Mouse (Mus musculus): Measurements from ENCODE around the gene Pts. TPM values are rescaled to one million over a fixed set of nuclear protein-coding genes. Genes with fewer than 3 reads are reported as not detected.
A peak's percentile ranks its signal among the peaks of the same experiment; 100 is the strongest.

Pts gene
- polyA plus RNA-seq, 1 experiment from 2014 or later, result 70.1 TPM

- Histone ChIP-seq H3K27me3 (replicated peaks; ENCODE audit: control insufficient read depth, insufficient read depth, low read length) (no peaks in the 10 kb centered on the region), H3K9ac (ENCODE audit: low read depth, low read length) (no peak within 1 kb of the TSS), H3K4me1 (replicated peaks; ENCODE audit: control insufficient read depth, insufficient read depth, low read length) (no peaks in the 10 kb centered on the region), H3K27ac (ENCODE audit: low read depth, low read length) (no peak within 1 kb of the TSS), H3K4me3 (ENCODE audit: low read depth, low read length) (no peak within 1 kb of the TSS), H3K4me2 (peak within 1 kb of the TSS; percentile 33; the same call in 1 of the 2 replicates), H3K36me3 (ENCODE audit: control insufficient read depth, insufficient read depth, low read length) (no peaks in the 10 kb centered on the region), H3K9me3 (ENCODE audit: control insufficient read depth, low read length) (no peaks in the 10 kb centered on the region)
- WGBS, result 55% methylated on average over 2 of the region's 2 CpGs
- ATAC-seq (replicated peaks; ENCODE audit: low FRiP score) (no peak), DNase-seq (ENCODE audit: low spot score) (no peak)
Measured at GRCm38 (mm10) chr9:50555094-50555446, 26.5 kb upstream of the Pts start, which contains the start of gene Bco2. Bco2 (minus strand) TSS chr9:50555181.

- Histone ChIP-seq H3K27me3 (replicated peaks; ENCODE audit: control insufficient read depth, insufficient read depth, low read length) (no peaks in the 10 kb centered on the region), H3K4me1 (replicated peaks; ENCODE audit: control insufficient read depth, insufficient read depth, low read length) (no peaks in the 10 kb centered on the region), H3K4me3 (ENCODE audit: low read depth, low read length) (no peak within 1 kb of the TSS), H3K4me2 (peak within 1 kb of the TSS; percentile 33; the same call in 1 of the 2 replicates), H3K36me3 (ENCODE audit: control insufficient read depth, insufficient read depth, low read length) (no peaks in the 10 kb centered on the region), H3K27ac (ENCODE audit: low read depth, low read length) (no peak within 1 kb of the TSS), H3K9me3 (ENCODE audit: control insufficient read depth, low read length) (no peaks in the 10 kb centered on the region), H3K9ac (ENCODE audit: low read depth, low read length) (no peak within 1 kb of the TSS)
- DNase-seq (ENCODE audit: low spot score) (no peak), ATAC-seq (replicated peaks; ENCODE audit: low FRiP score) (no peak)
- 32% methylated on average over 12 of the region's 12 CpGs for WGBS
Measured at GRCm38 (mm10) chr9:50554241-50555093, 25.9 kb upstream of the Pts start, which contains the start of gene Il18. Il18 (plus strand) TSS chr9:50554827.

- DNase-seq (ENCODE audit: low spot score) (no peak), ATAC-seq (replicated peaks; ENCODE audit: low FRiP score) (no peak)
- H3K9ac ChIP-seq (ENCODE audit: low read depth, low read length), result no peak overlapping the region
- H3K4me2 ChIP-seq, result no peak overlapping the region
- H3K27ac ChIP-seq (ENCODE audit: low read depth, low read length), result no peak overlapping the region
- H3K36me3 ChIP-seq (ENCODE audit: control insufficient read depth, insufficient read depth, low read length), result no peaks in the 10 kb centered on the region
- WGBS, result 50% methylated on average over 2 of the region's 2 CpGs
- H3K27me3 ChIP-seq (replicated peaks; ENCODE audit: control insufficient read depth, insufficient read depth, low read length), result no peaks in the 10 kb centered on the region
- H3K4me3 ChIP-seq (ENCODE audit: low read depth, low read length), result no peak overlapping the region
- H3K4me1 ChIP-seq (replicated peaks; ENCODE audit: control insufficient read depth, insufficient read depth, low read length), result no peaks in the 10 kb centered on the region
- no peaks in the 10 kb centered on the region for H3K9me3 ChIP-seq (ENCODE audit: control insufficient read depth, low read length)
Measured at GRCm38 (mm10) chr9:50553547-50553946, 25.0 kb upstream of the Pts start.

- Histone ChIP-seq H3K9me3 (ENCODE audit: control insufficient read depth, low read length) (no peaks in the 10 kb centered on the region), H3K9ac (ENCODE audit: low read depth, low read length) (no peak overlapping the region), H3K27me3 (replicated peaks; ENCODE audit: control insufficient read depth, insufficient read depth, low read length) (no peaks in the 10 kb centered on the region), H3K36me3 (ENCODE audit: control insufficient read depth, insufficient read depth, low read length) (no peaks in the 10 kb centered on the region), H3K4me3 (ENCODE audit: low read depth, low read length) (no peak overlapping the region), H3K4me1 (replicated peaks; ENCODE audit: control insufficient read depth, insufficient read depth, low read length) (no peaks in the 10 kb centered on the region), H3K27ac (ENCODE audit: low read depth, low read length) (no peak overlapping the region), H3K4me2 (no peak overlapping the region)
- no peak for DNase-seq (ENCODE audit: low spot score)
- WGBS, result 50% methylated on average over 5 of the region's 5 CpGs
- ATAC-seq (replicated peaks; ENCODE audit: low FRiP score), result no peak
Measured at GRCm38 (mm10) chr9:50552206-50552605, 23.7 kb upstream of the Pts start.

- Histone ChIP-seq H3K27ac (ENCODE audit: low read depth, low read length) (no peak overlapping the region), H3K36me3 (ENCODE audit: control insufficient read depth, insufficient read depth, low read length) (no peaks in the 10 kb centered on the region), H3K9ac (ENCODE audit: low read depth, low read length) (no peak overlapping the region), H3K4me2 (no peak overlapping the region), H3K4me1 (replicated peaks; ENCODE audit: control insufficient read depth, insufficient read depth, low read length) (no peaks in the 10 kb centered on the region), H3K9me3 (ENCODE audit: control insufficient read depth, low read length) (no peaks in the 10 kb centered on the region), H3K27me3 (replicated peaks; ENCODE audit: control insufficient read depth, insufficient read depth, low read length) (no peaks in the 10 kb centered on the region), H3K4me3 (ENCODE audit: low read depth, low read length) (no peak overlapping the region)
- DNase-seq (ENCODE audit: low spot score) (no peak), ATAC-seq (replicated peaks; ENCODE audit: low FRiP score) (no peak)
- 80% methylated on average over 4 of the region's 4 CpGs for WGBS
Measured at GRCm38 (mm10) chr9:50548936-50549335, 20.4 kb upstream of the Pts start.

GRCm38 (mm10) chr9:50547859-50548478 is 19.4 kb upstream of the Pts start:
- Histone ChIP-seq H3K27ac (ENCODE audit: low read depth, low read length) (no peak overlapping the region), H3K36me3 (ENCODE audit: control insufficient read depth, insufficient read depth, low read length) (no peaks in the 10 kb centered on the region), H3K27me3 (replicated peaks; ENCODE audit: control insufficient read depth, insufficient read depth, low read length) (no peaks in the 10 kb centered on the region), H3K4me3 (ENCODE audit: low read depth, low read length) (no peak overlapping the region), H3K9ac (ENCODE audit: low read depth, low read length) (no peak overlapping the region), H3K4me1 (replicated peaks; ENCODE audit: control insufficient read depth, insufficient read depth, low read length) (no peaks in the 10 kb centered on the region), H3K4me2 (no peak overlapping the region), H3K9me3 (ENCODE audit: control insufficient read depth, low read length) (no peaks in the 10 kb centered on the region)
- no peak for DNase-seq (ENCODE audit: low spot score)
- 42% methylated on average over 5 of the region's 5 CpGs for WGBS
- ATAC-seq (replicated peaks; ENCODE audit: low FRiP score), result no peak

GRCm38 (mm10) chr9:50542401-50542800 is 13.9 kb upstream of the Pts start:
- no peaks in the 10 kb centered on the region for H3K9me3 ChIP-seq (ENCODE audit: control insufficient read depth, low read length)
- no peak overlapping the region for H3K9ac ChIP-seq (ENCODE audit: low read depth, low read length)
- H3K4me3 ChIP-seq (ENCODE audit: low read depth, low read length), result no peak overlapping the region
- no peak overlapping the region for H3K4me2 ChIP-seq
- WGBS, result 74% methylated on average over 9 of the region's 9 CpGs
- H3K4me1 ChIP-seq (replicated peaks; ENCODE audit: control insufficient read depth, insufficient read depth, low read length), result no peaks in the 10 kb centered on the region
- DNase-seq (ENCODE audit: low spot score), result no peak
- H3K27ac ChIP-seq (ENCODE audit: low read depth, low read length), result no peak overlapping the region
- no peak for ATAC-seq (replicated peaks; ENCODE audit: low FRiP score)
- no peaks in the 10 kb centered on the region for H3K27me3 ChIP-seq (replicated peaks; ENCODE audit: control insufficient read depth, insufficient read depth, low read length)
- no peaks in the 10 kb centered on the region for H3K36me3 ChIP-seq (ENCODE audit: control insufficient read depth, insufficient read depth, low read length)

GRCm38 (mm10) chr9:50540170-50540569 is 11.6 kb upstream of the Pts start:
- Histone ChIP-seq H3K36me3 (ENCODE audit: control insufficient read depth, insufficient read depth, low read length) (no peaks in the 10 kb centered on the region), H3K27ac (ENCODE audit: low read depth, low read length) (no peak overlapping the region), H3K4me2 (no peak overlapping the region), H3K4me1 (replicated peaks; ENCODE audit: control insufficient read depth, insufficient read depth, low read length) (no peaks in the 10 kb centered on the region), H3K9me3 (ENCODE audit: control insufficient read depth, low read length) (no peaks in the 10 kb centered on the region), H3K27me3 (replicated peaks; ENCODE audit: control insufficient read depth, insufficient read depth, low read length) (no peaks in the 10 kb centered on the region), H3K9ac (ENCODE audit: low read depth, low read length) (no peak overlapping the region), H3K4me3 (ENCODE audit: low read depth, low read length) (no peak overlapping the region)
- ATAC-seq (replicated peaks; ENCODE audit: low FRiP score), result no peak
- no peak for DNase-seq (ENCODE audit: low spot score)
- WGBS, result 50% methylated on average over 7 of the region's 7 CpGs

GRCm38 (mm10) chr9:50537295-50537694 is 8.8 kb upstream of the Pts start:
- no peak for ATAC-seq (replicated peaks; ENCODE audit: low FRiP score)
- no peaks in the 10 kb centered on the region for H3K9me3 ChIP-seq (ENCODE audit: control insufficient read depth, low read length)
- H3K27ac ChIP-seq (ENCODE audit: low read depth, low read length), result no peak overlapping the region
- no peaks in the 10 kb centered on the region for H3K27me3 ChIP-seq (replicated peaks; ENCODE audit: control insufficient read depth, insufficient read depth, low read length)
- H3K4me1 ChIP-seq (replicated peaks; ENCODE audit: control insufficient read depth, insufficient read depth, low read length), result no peaks in the 10 kb centered on the region
- H3K4me2 ChIP-seq, result no peak overlapping the region
- no peak overlapping the region for H3K9ac ChIP-seq (ENCODE audit: low read depth, low read length)
- H3K4me3 ChIP-seq (ENCODE audit: low read depth, low read length), result no peak overlapping the region
- no peaks in the 10 kb centered on the region for H3K36me3 ChIP-seq (ENCODE audit: control insufficient read depth, insufficient read depth, low read length)
- no peak for DNase-seq (ENCODE audit: low spot score)
- 50% methylated on average over 4 of the region's 4 CpGs for WGBS

All from liver, embryonic 11.5 days (tissue).